Mouse (Mus musculus) sigmoid colon, adult 10 weeks (tissue): ENCODE data around the gene Pot1a. TPM values are rescaled to one million over a fixed set of nuclear protein-coding genes. Genes with fewer than 3 reads are reported as not detected.

Source experiments
- polyA plus RNA-seq: library from polyadenylated mRNA; stranded (reverse); fragments of 350-450 nt; fragmentation: Illumina TruSeq; extraction: RNeasy Lipid Tissue Mini Kit (QIAGEN cat#74804); gene quantifications from one replicate; pipeline ENCODE4 v1.2.3, GENCODE M21; 2014; ENCODE audit warnings: low read depth, low replicate concordance

Pot1a gene
- polyA plus RNA-seq: 30.4 TPM

GRCm38 (mm10) chr6:25808806-25809495 is at the start of gene Pot1a:
Gene Pot1a, minus strand, starts transcription at chr6:25809246.

Other genes with a start within 250 kb of the Pot1a start
- 0.47 TPM for gene Gpr37, start 118.5 kb downstream of the Pot1a start, polyA plus RNA-seq